Mouse (Mus musculus): ENCODE measurements around the gene Set. TPM values are rescaled to one million over a fixed set of nuclear protein-coding genes. Genes with fewer than 3 reads are reported as not detected.

Gene Set
- polyA plus RNA-seq, 1 experiment from 2014 or later = 351 TPM

- WGBS = 96% methylated on average over 11 of the region's 12 CpGs
- no peak overlapping the region for H3K9ac ChIP-seq (ENCODE audit: low read depth, low read length)
- ATAC-seq (ENCODE audit: low read depth) = no peak
- H3K9me3 ChIP-seq (ENCODE audit: control insufficient read depth, low read length) = no peaks in the 10 kb centered on the region
- no peak for DNase-seq (ENCODE audit: low spot score)
- H3K4me1 ChIP-seq (ENCODE audit: control insufficient read depth, insufficient read depth, low read length) = peaks cover 7% of the 10 kb centered on the region; the same call in 1 of the 2 replicates
- no peak overlapping the region for H3K4me2 ChIP-seq (ENCODE audit: low read depth, low read length)
- H3K36me3 ChIP-seq (ENCODE audit: control insufficient read depth, insufficient read depth, low read length) = peaks cover 25% of the 10 kb centered on the region
- no peak overlapping the region for H3K27ac ChIP-seq (replicated peaks; ENCODE audit: low read depth, low read length)
- H3K4me3 ChIP-seq (ENCODE audit: low read depth, low read length) = no peak overlapping the region
- H3K27me3 ChIP-seq (replicated peaks; ENCODE audit: control insufficient read depth, insufficient read depth, low read length) = no peaks in the 10 kb centered on the region
Observed at GRCm38 (mm10) chr2:30091521-30091920, 34.3 kb downstream of the Set start.

- Histone ChIP-seq H3K4me2 (ENCODE audit: low read depth, low read length) (peak overlapping the region; percentile 80), H3K4me1 (ENCODE audit: control insufficient read depth, insufficient read depth, low read length) (peaks cover 7% of the 10 kb centered on the region; the same call in 1 of the 2 replicates), H3K9ac (ENCODE audit: low read depth, low read length) (peak overlapping the region; percentile 73; the same call in 1 of the 2 replicates), H3K27ac (replicated peaks; ENCODE audit: low read depth, low read length) (no peak overlapping the region), H3K27me3 (replicated peaks; ENCODE audit: control insufficient read depth, insufficient read depth, low read length) (no peaks in the 10 kb centered on the region), H3K36me3 (ENCODE audit: control insufficient read depth, insufficient read depth, low read length) (peaks cover 27% of the 10 kb centered on the region), H3K9me3 (ENCODE audit: control insufficient read depth, low read length) (no peaks in the 10 kb centered on the region), H3K4me3 (ENCODE audit: low read depth, low read length) (peak overlapping the region; percentile 63)
- DNase-seq (ENCODE audit: low spot score) (no peak), ATAC-seq (ENCODE audit: low read depth) (no peak)
- WGBS = 56% methylated on average over 6 of the region's 6 CpGs
Observed at GRCm38 (mm10) chr2:30092280-30092918, 35.2 kb downstream of the Set start.

GRCm38 (mm10) chr2:30093471-30094207, 36.5 kb downstream of the Set start, which contains the start of gene Zdhhc12:
Gene Zdhhc12 (minus strand): TSS chr2:30093648.
- peak; percentile 98 for ATAC-seq (ENCODE audit: low read depth)
- peak; percentile 98 for DNase-seq (ENCODE audit: low spot score)
- no peaks in the 10 kb centered on the region for H3K9me3 ChIP-seq (ENCODE audit: control insufficient read depth, low read length)
- H3K4me3 ChIP-seq (ENCODE audit: low read depth, low read length) = peak within 1 kb of the TSS; percentile 63
- under 1% methylated on average over 26 of the region's 51 CpGs for WGBS
- peak within 1 kb of the TSS; percentile 73 for H3K9ac ChIP-seq (ENCODE audit: low read depth, low read length)
- H3K27ac ChIP-seq (replicated peaks; ENCODE audit: low read depth, low read length) = peak within 1 kb of the TSS; percentile 49
- H3K4me1 ChIP-seq (ENCODE audit: control insufficient read depth, insufficient read depth, low read length) = peaks cover 7% of the 10 kb centered on the region; the same call in 1 of the 2 replicates
- H3K4me2 ChIP-seq (ENCODE audit: low read depth, low read length) = peak within 1 kb of the TSS; percentile 80
- no peaks in the 10 kb centered on the region for H3K27me3 ChIP-seq (replicated peaks; ENCODE audit: control insufficient read depth, insufficient read depth, low read length)
- H3K36me3 ChIP-seq (ENCODE audit: control insufficient read depth, insufficient read depth, low read length) = peaks cover 36% of the 10 kb centered on the region

DNA sequence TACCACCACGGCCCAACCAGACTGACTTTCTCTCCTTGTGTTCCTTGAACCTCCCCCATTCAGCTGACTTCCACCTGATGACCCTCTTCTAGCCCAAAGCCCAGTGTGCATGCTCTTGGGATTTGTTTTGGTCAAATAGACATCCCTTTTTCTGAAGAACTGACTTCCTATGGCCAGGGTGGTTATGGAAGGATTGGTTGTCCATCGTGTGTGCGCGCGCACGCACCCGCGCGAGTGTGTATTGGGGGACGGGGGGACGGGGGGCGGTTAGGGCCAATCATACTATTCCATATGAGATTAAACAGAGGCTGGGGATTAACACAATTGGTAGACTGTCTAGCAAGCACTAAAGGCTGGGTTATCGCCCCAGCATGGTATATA, 37.0 kb downstream of the Set start:
- Histone ChIP-seq H3K27me3 (replicated peaks; ENCODE audit: control insufficient read depth, insufficient read depth, low read length) (no peaks in the 10 kb centered on the region), H3K9me3 (ENCODE audit: control insufficient read depth, low read length) (no peaks in the 10 kb centered on the region), H3K4me2 (ENCODE audit: low read depth, low read length) (peak overlapping the region; percentile 80), H3K4me1 (ENCODE audit: control insufficient read depth, insufficient read depth, low read length) (peaks cover 7% of the 10 kb centered on the region; the same call in 1 of the 2 replicates), H3K4me3 (ENCODE audit: low read depth, low read length) (peak overlapping the region; percentile 63), H3K9ac (ENCODE audit: low read depth, low read length) (peak overlapping the region; percentile 73), H3K36me3 (ENCODE audit: control insufficient read depth, insufficient read depth, low read length) (peaks cover 42% of the 10 kb centered on the region), H3K27ac (replicated peaks; ENCODE audit: low read depth, low read length) (peak overlapping the region; percentile 31; the same call in 1 of the 2 replicates)
- DNase-seq (ENCODE audit: low spot score) = peak; percentile 33
- 4% methylated on average over 13 of the region's 13 CpGs for WGBS
- no peak for ATAC-seq (ENCODE audit: low read depth)

DNA sequence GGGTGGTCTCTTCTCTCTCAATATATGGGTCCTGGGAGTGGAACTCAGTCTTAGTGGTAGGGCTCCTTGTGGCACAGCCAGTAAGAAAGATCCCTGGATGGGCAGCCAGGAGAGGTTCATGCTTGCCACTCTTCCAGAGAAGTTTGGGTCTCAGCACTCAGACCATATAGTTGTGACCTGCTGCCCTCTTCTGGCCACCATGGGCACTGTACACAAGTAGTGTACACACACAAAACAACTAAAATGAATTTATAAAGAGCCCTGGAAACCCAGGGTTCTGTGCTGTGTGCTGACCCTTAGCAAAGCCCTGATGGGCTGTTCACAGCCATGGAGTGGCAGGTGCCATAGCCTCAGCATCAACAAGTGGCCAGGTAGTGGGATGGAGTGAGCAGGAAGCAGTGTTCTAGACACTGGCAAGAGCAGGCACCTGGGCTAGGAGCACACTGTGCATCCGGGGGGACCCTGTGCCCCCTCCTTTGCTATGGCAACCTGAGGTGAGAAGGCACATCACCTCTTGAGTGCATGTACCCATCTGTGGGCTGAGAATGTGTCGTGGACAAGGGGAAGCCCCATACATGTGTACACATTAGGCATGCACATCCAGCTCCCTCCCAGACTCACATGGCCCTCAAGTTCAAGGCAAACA, 38.8 kb downstream of the Set start:
- H3K4me2 ChIP-seq (ENCODE audit: low read depth, low read length) = no peak overlapping the region

DNA sequence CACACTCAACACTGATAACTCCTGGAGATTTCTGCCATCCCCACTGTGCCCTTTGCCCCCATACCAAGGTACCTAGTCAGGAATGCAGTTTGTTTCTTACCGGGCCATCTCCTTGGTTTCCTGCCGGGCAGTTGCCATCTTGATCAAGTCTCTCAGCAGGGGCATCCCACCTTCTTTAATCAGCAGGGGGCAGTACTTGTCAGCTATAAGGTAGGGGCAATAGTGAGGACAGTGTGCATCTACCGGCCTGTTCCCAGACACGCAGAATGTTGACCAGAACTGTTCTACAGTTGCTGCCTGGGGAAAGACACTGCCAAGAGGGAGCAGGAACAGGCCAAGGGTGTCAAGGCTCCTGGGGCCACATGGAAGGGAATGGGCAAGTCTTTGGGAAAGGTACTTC, 43.0 kb downstream of the Set start:
- 68% methylated on average over 4 of the region's 4 CpGs for whole genome bisulfite sequencing
- no peak overlapping the region for H3K4me2 ChIP-seq (ENCODE audit: low read depth, low read length)
- no peak overlapping the region for H3K9ac ChIP-seq (ENCODE audit: low read depth, low read length)
- peaks cover 68% of the 10 kb centered on the region for H3K36me3 ChIP-seq (ENCODE audit: control insufficient read depth, insufficient read depth, low read length)
- no peak for DNase-seq (ENCODE audit: low spot score)
- no peak for ATAC-seq (ENCODE audit: low read depth)
- H3K27me3 ChIP-seq (replicated peaks; ENCODE audit: control insufficient read depth, insufficient read depth, low read length) = no peaks in the 10 kb centered on the region
- H3K4me3 ChIP-seq (ENCODE audit: low read depth, low read length) = no peak overlapping the region
- H3K4me1 ChIP-seq (ENCODE audit: control insufficient read depth, insufficient read depth, low read length) = no peaks in the 10 kb centered on the region
- no peak overlapping the region for H3K27ac ChIP-seq (replicated peaks; ENCODE audit: low read depth, low read length)
- H3K9me3 ChIP-seq (ENCODE audit: control insufficient read depth, low read length) = no peaks in the 10 kb centered on the region

More for the DNA sequence above, 38.8 kb downstream of the Set start:
- H3K9me3 ChIP-seq (ENCODE audit: control insufficient read depth, low read length) = no peaks in the 10 kb centered on the region
- H3K9ac ChIP-seq (ENCODE audit: low read depth, low read length) = no peak overlapping the region
- no peak overlapping the region for H3K4me3 ChIP-seq (ENCODE audit: low read depth, low read length)
- 57% methylated on average over 1 of the region's 2 CpGs for WGBS
- peaks cover 48% of the 10 kb centered on the region for H3K36me3 ChIP-seq (ENCODE audit: control insufficient read depth, insufficient read depth, low read length)
- peaks cover 7% of the 10 kb centered on the region; the same call in 1 of the 2 replicates for H3K4me1 ChIP-seq (ENCODE audit: control insufficient read depth, insufficient read depth, low read length)
- ATAC-seq (ENCODE audit: low read depth) (no peak), DNase-seq (ENCODE audit: low spot score) (peak; percentile 49)
- H3K27ac ChIP-seq (replicated peaks; ENCODE audit: low read depth, low read length) = no peak overlapping the region
- H3K27me3 ChIP-seq (replicated peaks; ENCODE audit: control insufficient read depth, insufficient read depth, low read length) = no peaks in the 10 kb centered on the region

DNA sequence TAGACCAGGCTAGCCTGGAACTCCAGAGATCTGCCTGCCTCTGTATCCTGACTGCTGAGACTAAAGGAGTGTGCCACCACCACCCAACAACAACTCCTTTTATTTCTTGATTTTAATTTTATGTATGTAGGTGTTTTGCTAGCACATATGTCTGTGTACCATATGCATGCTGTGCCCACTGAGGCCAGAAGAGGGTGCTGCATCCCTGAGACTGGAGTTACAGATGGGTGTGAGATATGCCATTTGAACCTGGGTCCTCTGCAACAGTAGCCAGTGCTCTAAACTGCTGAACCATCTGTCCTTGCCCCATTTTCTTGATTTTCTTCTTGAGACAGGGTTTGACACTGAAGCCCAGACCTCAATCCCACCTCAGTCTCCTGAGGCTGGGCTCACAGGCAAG, 49.2 kb downstream of the Set start:
- H3K9ac ChIP-seq (ENCODE audit: low read depth, low read length) = no peak overlapping the region
- no peak overlapping the region for H3K27ac ChIP-seq (replicated peaks; ENCODE audit: low read depth, low read length)
- no peaks in the 10 kb centered on the region for H3K27me3 ChIP-seq (replicated peaks; ENCODE audit: control insufficient read depth, insufficient read depth, low read length)
- peaks cover 88% of the 10 kb centered on the region for H3K36me3 ChIP-seq (ENCODE audit: control insufficient read depth, insufficient read depth, low read length)
- H3K4me2 ChIP-seq (ENCODE audit: low read depth, low read length) = no peak overlapping the region
- no peak for ATAC-seq (ENCODE audit: low read depth)
- H3K4me3 ChIP-seq (ENCODE audit: low read depth, low read length) = no peak overlapping the region
- H3K4me1 ChIP-seq (ENCODE audit: control insufficient read depth, insufficient read depth, low read length) = no peaks in the 10 kb centered on the region
- no peaks in the 10 kb centered on the region for H3K9me3 ChIP-seq (ENCODE audit: control insufficient read depth, low read length)
- no peak for DNase-seq (ENCODE audit: low spot score)

- 96% methylated on average over 5 of the region's 5 CpGs for WGBS
- ATAC-seq (ENCODE audit: low read depth) = no peak
Observed at GRCm38 (mm10) chr2:30107646-30108045, 50.5 kb downstream of the Set start.

More at GRCm38 (mm10) chr2:30107646-30108045, 50.5 kb downstream of the Set start:
- no peaks in the 10 kb centered on the region for H3K4me1 ChIP-seq (ENCODE audit: control insufficient read depth, insufficient read depth, low read length)
- no peaks in the 10 kb centered on the region for H3K27me3 ChIP-seq (replicated peaks; ENCODE audit: control insufficient read depth, insufficient read depth, low read length)
- H3K36me3 ChIP-seq (ENCODE audit: control insufficient read depth, insufficient read depth, low read length) = peaks cover 89% of the 10 kb centered on the region
- no peak overlapping the region for H3K27ac ChIP-seq (replicated peaks; ENCODE audit: low read depth, low read length)
- H3K9ac ChIP-seq (ENCODE audit: low read depth, low read length) = no peak overlapping the region
- no peaks in the 10 kb centered on the region for H3K9me3 ChIP-seq (ENCODE audit: control insufficient read depth, low read length)
- H3K4me2 ChIP-seq (ENCODE audit: low read depth, low read length) = no peak overlapping the region
- no peak for DNase-seq (ENCODE audit: low spot score)
- H3K4me3 ChIP-seq (ENCODE audit: low read depth, low read length) = no peak overlapping the region

Data from embryonic facial prominence, embryonic 14.5 days (tissue).